Mouse (Mus musculus): ENCODE measurements around the gene Olfr720. TPM values are rescaled to one million over a fixed set of nuclear protein-coding genes. Genes with fewer than 3 reads are reported as not detected.

Gene Olfr720
- polyA plus RNA-seq (2014; fragmentation: Nextera tagmentation; extraction: Ambion mirVana), result not detected in 2 replicates

DNA sequence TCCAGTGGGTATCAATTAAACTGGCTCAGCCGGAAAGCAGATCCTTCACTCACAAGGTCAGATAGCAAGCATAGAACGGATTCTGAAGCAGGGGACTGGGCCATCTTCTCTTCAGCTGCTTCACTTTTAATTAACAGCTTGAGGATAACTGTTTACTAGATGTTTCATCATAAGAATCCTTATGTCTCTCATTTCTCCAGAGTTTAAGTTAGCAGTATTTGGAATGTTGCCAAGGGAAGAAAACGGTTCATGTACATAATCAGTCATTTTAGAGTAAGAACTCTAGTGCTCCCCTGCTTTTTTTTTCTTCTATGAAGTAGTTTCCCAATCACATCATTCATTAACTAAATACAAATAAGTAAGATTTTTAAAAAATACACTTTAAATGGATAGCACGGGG lies at the start of gene Olfr720:
Gene Olfr720, minus strand, starts transcription at position 101 of the 400 bp plus-strand sequence.
- ATAC-seq (ENCODE audit: low FRiP score, low TSS enrichment), result no peak
- 82% methylated on average over 4 of the region's 4 CpGs for WGBS
- Histone ChIP-seq H3K36me3 (ENCODE audit: control insufficient read depth, insufficient read depth, low read length) (no peaks in the 10 kb centered on the region), H3K9ac (replicated peaks; ENCODE audit: low read length) (no peak within 1 kb of the TSS), H3K27me3 (ENCODE audit: control insufficient read depth, insufficient read depth, low read length) (no peaks in the 10 kb centered on the region), H3K4me2 (ENCODE audit: low read length) (no peak within 1 kb of the TSS), H3K9me3 (ENCODE audit: control insufficient read depth, low read length) (no peaks in the 10 kb centered on the region), H3K27ac (replicated peaks; ENCODE audit: low read depth, low read length) (no peak within 1 kb of the TSS), H3K4me3 (replicated peaks; ENCODE audit: low read depth, low read length) (no peak within 1 kb of the TSS), H3K4me1 (ENCODE audit: control insufficient read depth, insufficient read depth, low read length) (no peaks in the 10 kb centered on the region)
- no peak for DNase-seq

Other genes starting within 250 kb of the Olfr720 start
- 4.2 and 4.6 TPM in 2 replicates for gene Atxn7, start 225.4 kb downstream of the Olfr720 start, polyA plus RNA-seq (2014; fragmentation: Nextera tagmentation; extraction: Ambion mirVana)
- 198 and 218 TPM in 2 replicates for gene Thoc7, start 225.0 kb downstream of the Olfr720 start, polyA plus RNA-seq (2014; fragmentation: Nextera tagmentation; extraction: Ambion mirVana)
- 240 and 278 TPM in 2 replicates for gene Psmd6, start 65.9 kb downstream of the Olfr720 start, polyA plus RNA-seq (2014; fragmentation: Nextera tagmentation; extraction: Ambion mirVana)
- 0.05 TPM in 1 of 2 replicates, not detected in the other for gene Olfr31, start 136.0 kb upstream of the Olfr720 start, polyA plus RNA-seq (2014; fragmentation: Nextera tagmentation; extraction: Ambion mirVana)
- gene Il3ra, start 159.4 kb upstream of the Olfr720 start, polyA plus RNA-seq (2014; fragmentation: Nextera tagmentation; extraction: Ambion mirVana), result 2.4 TPM in 2 replicates
- not detected in 2 replicates for gene Olfr721-ps1, start 214.5 kb upstream of the Olfr720 start, polyA plus RNA-seq (2014; fragmentation: Nextera tagmentation; extraction: Ambion mirVana)